ENCODE assay signal across 20 mouse cellular contexts in genomic region chr2:107969526-107969925, GRCm38 (mm10).
A peak's percentile ranks its signal among the peaks of the same experiment; 100 is the strongest.
DNase-seq lines count a peak whose midpoint lies in the region; ATAC-seq and TF ChIP-seq lines count a peak whose summit lies in the region.
"Had no signal": no experiment of that assay in that cellular context is flagged by ENCODE, and none has a peak within 500 bp of the region (broad histone marks: within the 10 kb centered on the region; RNA-seq: fewer than 3 reads in every experiment).

No protein-coding gene starts in this region.

- H3K36me3 ChIP-seq in embryonic facial prominence, embryonic 11.5 days (replicated peaks; ENCODE audit: control insufficient read depth, insufficient read depth, low read depth, low read length) = no peaks in the 10 kb centered on the region
- H3K36me3 ChIP-seq in embryonic facial prominence, embryonic 10.5 days (replicated peaks) = no peaks in the 10 kb centered on the region
- no peaks in the 10 kb centered on the region for H3K36me3 ChIP-seq in liver, adult 2 months (ENCODE audit: control insufficient read depth, insufficient read depth, low read length)
- H3K36me3 ChIP-seq in liver, embryonic 12.5 days = no peaks in the 10 kb centered on the region
- H3K36me3 ChIP-seq: heart, embryonic 12.5 days had no signal

- CTCF ChIA-PET in Patski (lab: Charles Lee) = interaction anchor here (0.7 to 2.3 kb wide), 9 partner anchors 16 to 1727 kb away, joined by 3 to 7 read pairs (median 3); no protein-coding TSS in a partner anchor

- H3K27me3 ChIP-seq in embryonic facial prominence, embryonic 11.5 days (ENCODE audit: control insufficient read depth, insufficient read depth, low read length) = no peaks in the 10 kb centered on the region
- no peaks in the 10 kb centered on the region for H3K27me3 ChIP-seq in embryonic facial prominence, embryonic 10.5 days (replicated peaks; ENCODE audit: low read depth, poor library complexity, severe bottlenecking)
- H3K27me3 ChIP-seq in liver, adult 2 months (ENCODE audit: control insufficient read depth, insufficient read depth, low read length) = no peaks in the 10 kb centered on the region
- no peaks in the 10 kb centered on the region for H3K27me3 ChIP-seq in liver, embryonic 12.5 days (replicated peaks)
- no peaks in the 10 kb centered on the region for H3K27me3 ChIP-seq in Patski
- no peaks in the 10 kb centered on the region for H3K27me3 ChIP-seq in cerebellum, adult 2 months (ENCODE audit: control insufficient read depth, insufficient read depth, low read length)
- H3K27me3 ChIP-seq: forebrain, embryonic 13.5 days; heart, embryonic 12.5 days; megakaryocyte, embryonic 14.5 days had no signal

- in situ Hi-C loops in Patski (cut with MboI; ENCODE audit: low pct_unique_long_range_greater_than_20kb) = loop anchor here (5.0 to 25.0 kb wide), 4 partner anchors 718 to 1918 kb away; partner anchors contain the start of gene Lin7c

- 87% methylated on average over 2 of the region's 2 CpGs for WGBS in embryonic facial prominence, embryonic 11.5 days
- 84% methylated on average over 2 of the region's 2 CpGs for whole genome bisulfite sequencing in embryonic facial prominence, embryonic 10.5 days
- 82% methylated on average over 2 of the region's 2 CpGs for WGBS in liver, adult 2 months
- WGBS in liver, embryonic 12.5 days (ENCODE audit: insufficient replicate concordance) = 60% methylated on average over 2 of the region's 2 CpGs
- 93% methylated on average over 2 of the region's 2 CpGs for WGBS in cerebellum, adult 2 months

- POLR2A ChIA-PET in Patski (lab: Charles Lee) = no interaction called here

- H3K27ac ChIP-seq in embryonic facial prominence, embryonic 11.5 days (replicated peaks; ENCODE audit: low read depth, low read length) = no peak overlapping the region
- H3K27ac ChIP-seq in embryonic facial prominence, embryonic 10.5 days (replicated peaks) = no peak overlapping the region
- H3K27ac ChIP-seq in liver, adult 2 months (replicated peaks; ENCODE audit: insufficient read depth, low read depth, low read length) = no peak overlapping the region
- no peak overlapping the region for H3K27ac ChIP-seq in liver, embryonic 12.5 days
- no peak overlapping the region for H3K27ac ChIP-seq in cerebellum, adult 2 months (ENCODE audit: insufficient read depth, low read length)
- H3K27ac ChIP-seq: forebrain, embryonic 13.5 days had no signal

- no peak for ATAC-seq in embryonic facial prominence, embryonic 11.5 days (replicated peaks; ENCODE audit: insufficient number of reproducible peaks, low FRiP score, low TSS enrichment, low read depth)
- ATAC-seq in liver, embryonic 12.5 days = no peak
- no peak for ATAC-seq in Patski
- ATAC-seq: forebrain, embryonic 13.5 days; inflammation-experienced regulatory T-cells, adult 6 months had no signal

- no peaks in the 10 kb centered on the region for H3K4me1 ChIP-seq in embryonic facial prominence, embryonic 11.5 days (ENCODE audit: control insufficient read depth, insufficient read depth, low read length)
- no peaks in the 10 kb centered on the region for H3K4me1 ChIP-seq in embryonic facial prominence, embryonic 10.5 days
- peaks cover 7% of the 10 kb centered on the region for H3K4me1 ChIP-seq in liver, adult 2 months (ENCODE audit: control insufficient read depth, insufficient read depth, low read length)
- H3K4me1 ChIP-seq in liver, embryonic 12.5 days = no peaks in the 10 kb centered on the region
- H3K4me1 ChIP-seq in cerebellum, adult 2 months (ENCODE audit: control insufficient read depth, insufficient read depth, low read length) = no peaks in the 10 kb centered on the region
- H3K4me1 ChIP-seq: heart, embryonic 12.5 days; megakaryocyte, embryonic 14.5 days had no signal

- H3K79me2 ChIP-seq in liver, adult 2 months (ENCODE audit: control insufficient read depth, insufficient read depth, low read length) = no peaks in the 10 kb centered on the region

- no peak overlapping the region for H3K4me3 ChIP-seq in embryonic facial prominence, embryonic 11.5 days (ENCODE audit: low read depth, low read length)
- no peak overlapping the region for H3K4me3 ChIP-seq in embryonic facial prominence, embryonic 10.5 days
- no peak overlapping the region for H3K4me3 ChIP-seq in liver, adult 2 months (ENCODE audit: insufficient read depth, low read depth, low read length)
- no peak overlapping the region for H3K4me3 ChIP-seq in liver, embryonic 12.5 days
- no peak overlapping the region for H3K4me3 ChIP-seq in cerebellum, adult 2 months (replicated peaks; ENCODE audit: insufficient read depth, low read depth, low read length)
- H3K4me3 ChIP-seq: forebrain, embryonic 13.5 days; heart, embryonic 12.5 days; megakaryocyte, embryonic 14.5 days had no signal

- no peak overlapping the region for H3K9ac ChIP-seq in embryonic facial prominence, embryonic 11.5 days (replicated peaks; ENCODE audit: low read length)
- H3K9ac ChIP-seq in liver, adult 2 months (ENCODE audit: low read depth, low read length) = no peak overlapping the region
- H3K9ac ChIP-seq in liver, embryonic 12.5 days = no peak overlapping the region
- H3K9ac ChIP-seq: forebrain, embryonic 13.5 days; heart, embryonic 12.5 days had no signal

- H3K4me2 ChIP-seq in embryonic facial prominence, embryonic 11.5 days (ENCODE audit: low read depth, low read length) = no peak overlapping the region
- H3K4me2 ChIP-seq in liver, embryonic 12.5 days = no peak overlapping the region
- H3K4me2 ChIP-seq: forebrain, embryonic 13.5 days; heart, embryonic 12.5 days had no signal

- TF ChIP-seq CTCF in liver, adult 2 months (IDR thresholded peaks at IDR 0.05; ENCODE audit: low read depth, low read length) = no peak
- peak; percentile 51 for TF ChIP-seq CTCF in Patski (IDR thresholded peaks at IDR 0.05)
- no peak for TF ChIP-seq CTCF in cerebellum, adult 2 months (IDR thresholded peaks at IDR 0.05; ENCODE audit: borderline replicate concordance, insufficient read depth, low read depth, low read length)

- peak; percentile 25 for DNase-seq in embryonic facial prominence, embryonic 11.5 days (ENCODE audit: low spot score)
- DNase-seq in embryonic facial prominence, embryonic 10.5 days (ENCODE audit: low spot score) = no peak
- peak; percentile 13 for DNase-seq in liver, adult 2 months (ENCODE audit: extremely low read depth, low read depth, low spot score)
- peak; percentile 19 for DNase-seq in 416B (ENCODE audit: low read depth)
- no peak for DNase-seq in Patski (ENCODE audit: low read depth, low spot score)
- no peak for DNase-seq in cerebellum, adult 2 months
- DNase-seq in heart, adult 11 months = no peak
- DNase-seq: adrenal gland, postnatal 10 days; B cell, adult 2 months; cerebellum, adult 11-12 months; heart, postnatal 36 days; kidney, postnatal 4 days; liver; lung, postnatal 10 days; thymus, postnatal 4 days had no signal

- no peaks in the 10 kb centered on the region for H3K9me3 ChIP-seq in embryonic facial prominence, embryonic 11.5 days (replicated peaks; ENCODE audit: control insufficient read depth, low read length)
- H3K9me3 ChIP-seq in embryonic facial prominence, embryonic 10.5 days = no peaks in the 10 kb centered on the region
- no peaks in the 10 kb centered on the region for H3K9me3 ChIP-seq in liver, embryonic 12.5 days (replicated peaks)
- H3K9me3 ChIP-seq: forebrain, embryonic 13.5 days; heart, embryonic 12.5 days; megakaryocyte, embryonic 14.5 days had no signal

- TF ChIP-seq POLR2A in liver, adult 2 months (IDR thresholded peaks at IDR 0.05; ENCODE audit: extremely low read depth, insufficient read depth, low read length) = no peak
- TF ChIP-seq POLR2A in cerebellum, adult 2 months (IDR thresholded peaks at IDR 0.05; ENCODE audit: borderline replicate concordance, insufficient read depth, low read length) = no peak

Comparison
In these comparisons a context has a peak if more than half of its experiments do, and no peak if none do; other contexts are left out.
1. DNase-seq: peak in embryonic facial prominence, embryonic 11.5 days (single experiment), liver, adult 2 months (single experiment) and 416B (single experiment); none in embryonic facial prominence, embryonic 10.5 days (single experiment), Patski (single experiment), cerebellum, adult 2 months (0 of 2) and heart, adult 11 months (single experiment).